Mouse (Mus musculus) MEL (cell line): Measurements from ENCODE around the gene Sorl1. TPM values are rescaled to one million over a fixed set of nuclear protein-coding genes. Genes with fewer than 3 reads are reported as not detected.

Experiments
- DNase-seq: peaks from one replicate; pipeline ENCODE4 v3.0.0; 2011; ENCODE audit warnings: low read depth, low spot score
- H3K27ac ChIP-seq: 2 replicates; pipeline ENCODE4 v1.5.1; 2012; ENCODE audit warnings: low read depth, mild to moderate bottlenecking, control low read depth, low read length, moderate library complexity; ENCODE audit not compliant: control insufficient read depth
- H3K27me3 ChIP-seq, 2 experiments: fragments of 150-350 bp in 1 of 2; sonication (generic) in 1 of 2; 2 replicates each; pipeline ENCODE4 v1.6.1; 2012; ENCODE audit warnings: low read length in 2 of 2, mild to moderate bottlenecking in 2 of 2, improper control_type of control experiment in 1 of 2, moderate library complexity in 1 of 2; ENCODE audit not compliant: insufficient read depth in 2 of 2, control insufficient read depth in 1 of 2
- H3K36me3 ChIP-seq, 2 experiments: 2 replicates each; pipeline ENCODE4 v1.6.1; 2012 to 2014; ENCODE audit warnings: low read length in 2 of 2, improper control_type of control experiment in 1 of 2, inconsistent platforms in 1 of 2, mild to moderate bottlenecking in 1 of 2; ENCODE audit not compliant: insufficient read depth in 2 of 2, control insufficient read depth in 1 of 2
- H3K4me1 ChIP-seq, 2 experiments: fragments of 150-350 bp in 1 of 2; sonication (generic) in 1 of 2; 2 replicates each; pipeline ENCODE4 v1.6.1; 2012; ENCODE audit warnings: low read length in 2 of 2, improper control_type of control experiment in 1 of 2, mild to moderate bottlenecking in 1 of 2; ENCODE audit not compliant: insufficient read depth in 2 of 2, control insufficient read depth in 1 of 2
- H3K4me3 ChIP-seq, 2 experiments: fragments of 150-350 bp in 1 of 2; sonication (generic) in 1 of 2; 2 replicates each; pipeline ENCODE4 v1.5.1; 2012; ENCODE audit warnings: low read depth in 2 of 2, low read length in 2 of 2, mild to moderate bottlenecking in 2 of 2, moderate library complexity in 2 of 2, control low read depth in 1 of 2, improper control_type of control experiment in 1 of 2; ENCODE audit not compliant: control insufficient read depth in 1 of 2, insufficient read depth in 1 of 2
- H3K79me2 ChIP-seq: 2 replicates; pipeline ENCODE4 v1.6.1; 2012; ENCODE audit warnings: mild to moderate bottlenecking, low read length, moderate library complexity; ENCODE audit not compliant: control insufficient read depth, poor library complexity, insufficient read depth
- H3K9ac ChIP-seq: 2 replicates; pipeline ENCODE4 v1.6.1; 2012; ENCODE audit warnings: low read depth, mild to moderate bottlenecking, control low read depth, low read length, moderate library complexity; ENCODE audit not compliant: control insufficient read depth, poor library complexity, severe bottlenecking
- H3K9me3 ChIP-seq: fragments of 150-350 bp; sonication (generic); replicated peaks from 2 replicates; pipeline ENCODE4 v1.6.1; 2012; ENCODE audit warnings: mild to moderate bottlenecking, low read length, improper control_type of control experiment, moderate library complexity; ENCODE audit not compliant: insufficient read depth
- BHLHE40 ChIP-seq: IDR thresholded peaks from 2 replicates; pipeline ENCODE4 v1.6.1; 2012; ENCODE audit warnings: low read depth, mild to moderate bottlenecking, inconsistent platforms, low read length, improper control_type of control experiment, borderline replicate concordance
- CTCF ChIP-seq, 3 experiments: IDR thresholded peaks in 2 of 3; conservative IDR thresholded peaks in 1 of 3; 2 replicates each; pipeline ENCODE4 v1.5.1; 2011 to 2012; ENCODE audit warnings: low read length in 3 of 3, low read depth in 2 of 3, mild to moderate bottlenecking in 2 of 3, improper control_type of control experiment in 1 of 3, inconsistent platforms in 1 of 3, mixed read lengths in 1 of 3, moderate library complexity in 1 of 3; ENCODE audit not compliant: control insufficient read depth in 1 of 3, insufficient read depth in 1 of 3, poor library complexity in 1 of 3, severe bottlenecking in 1 of 3
- E2F4 ChIP-seq: IDR thresholded peaks from 2 replicates; pipeline ENCODE4 v1.6.1; 2011; ENCODE audit warnings: low read depth, low read length, improper control_type of control experiment, borderline replicate concordance
- GATA1 ChIP-seq: IDR thresholded peaks from 2 replicates; pipeline ENCODE4 v1.6.1; 2011; ENCODE audit warnings: low read depth, low read length, improper control_type of control experiment
- HCFC1 ChIP-seq: IDR thresholded peaks from 2 replicates; pipeline ENCODE4 v1.6.1; 2012; ENCODE audit warnings: low read depth, mild to moderate bottlenecking, inconsistent platforms, low read length, improper control_type of control experiment, moderate library complexity
- MEF2A ChIP-seq: IDR thresholded peaks from 2 replicates; pipeline ENCODE4 v1.6.1; 2014; ENCODE audit warnings: low read depth, mild to moderate bottlenecking, inconsistent platforms, low read length, improper control_type of control experiment; ENCODE audit not compliant: poor library complexity, insufficient replicate concordance, severe bottlenecking; ENCODE audit errors: extremely low read depth
- MXI1 ChIP-seq: IDR thresholded peaks from 2 replicates; pipeline ENCODE4 v1.6.1; 2011; ENCODE audit warnings: mild to moderate bottlenecking, low read depth, low read length, improper control_type of control experiment
- MYB ChIP-seq: IDR thresholded peaks from 2 replicates; pipeline ENCODE4 v1.6.1; 2011; ENCODE audit warnings: mild to moderate bottlenecking, low read depth, low read length, improper control_type of control experiment
- MYC ChIP-seq: IDR thresholded peaks from 2 replicates; pipeline ENCODE4 v1.6.1; 2011; ENCODE audit warnings: low read depth, mild to moderate bottlenecking, low read length, improper control_type of control experiment, moderate library complexity
- POLR2A ChIP-seq, 2 experiments: IDR thresholded peaks; 2 replicates each; pipeline ENCODE4 v1.6.1; 2011 to 2012; ENCODE audit warnings: low read length in 2 of 2, mild to moderate bottlenecking in 2 of 2, control low read depth in 1 of 2, improper control_type of control experiment in 1 of 2, low read depth in 1 of 2, moderate library complexity in 1 of 2; ENCODE audit not compliant: control insufficient read depth in 1 of 2, insufficient read depth in 1 of 2, poor library complexity in 1 of 2
- RAD21 ChIP-seq: IDR thresholded peaks from 2 replicates; pipeline ENCODE4 v1.6.1; 2011; ENCODE audit warnings: mild to moderate bottlenecking, low read depth, low read length, improper control_type of control experiment
- RCOR1 ChIP-seq: IDR thresholded peaks from 2 replicates; pipeline ENCODE4 v1.6.1; 2012; ENCODE audit warnings: low read depth, mild to moderate bottlenecking, inconsistent platforms, low read length, improper control_type of control experiment
- SIN3A ChIP-seq: IDR thresholded peaks from 2 replicates; pipeline ENCODE4 v1.6.1; 2012; ENCODE audit warnings: low read length, improper control_type of control experiment, inconsistent platforms
- SMC3 ChIP-seq: IDR thresholded peaks from 2 replicates; pipeline ENCODE4 v1.6.1; 2011; ENCODE audit warnings: low read depth, low read length, improper control_type of control experiment
- TAL1 ChIP-seq: IDR thresholded peaks from 2 replicates; pipeline ENCODE4 v1.6.1; 2012; ENCODE audit warnings: mild to moderate bottlenecking, inconsistent platforms, low read length, moderate library complexity, mixed read lengths
- TCF12 ChIP-seq: IDR thresholded peaks from 2 replicates; pipeline ENCODE4 v1.6.1; 2014; ENCODE audit warnings: low read depth, mild to moderate bottlenecking, inconsistent platforms, low read length, improper control_type of control experiment, moderate library complexity
- UBTF ChIP-seq: IDR thresholded peaks from 2 replicates; pipeline ENCODE4 v1.6.1; 2012; ENCODE audit warnings: low read depth, mild to moderate bottlenecking, inconsistent platforms, low read length, improper control_type of control experiment, moderate library complexity, borderline replicate concordance; ENCODE audit not compliant: insufficient read depth
- ZC3H11A ChIP-seq: IDR thresholded peaks from 2 replicates; pipeline ENCODE4 v1.6.1; 2012; ENCODE audit warnings: low read depth, mild to moderate bottlenecking, inconsistent platforms, low read length, improper control_type of control experiment
- polyA plus RNA-seq, 2 experiments: library from polyadenylated mRNA; stranded (reverse) in 1 of 2; unstranded in 1 of 2; fragments of >175 nt in 1 of 2; fragments of >200 nt in 1 of 2; gene quantifications; 2 replicates each; pipeline versions ENCODE4 v1.2.1 to v1.2.4; 2012; ENCODE audit warnings: low replicate concordance in 2 of 2, low read depth in 1 of 2; ENCODE audit not compliant: insufficient read length in 2 of 2, insufficient read depth in 1 of 2, missing spikeins in 1 of 2
- total RNA-seq: library from RNA; depleted of rRNA; stranded (reverse); fragments of 300-350 nt; gene quantifications from 2 replicates; pipeline ENCODE4 v1.2.3, GENCODE M21; 2012

Sorl1 gene
- total and polyA plus RNA-seq, 3 experiments, result not detected

DNA sequence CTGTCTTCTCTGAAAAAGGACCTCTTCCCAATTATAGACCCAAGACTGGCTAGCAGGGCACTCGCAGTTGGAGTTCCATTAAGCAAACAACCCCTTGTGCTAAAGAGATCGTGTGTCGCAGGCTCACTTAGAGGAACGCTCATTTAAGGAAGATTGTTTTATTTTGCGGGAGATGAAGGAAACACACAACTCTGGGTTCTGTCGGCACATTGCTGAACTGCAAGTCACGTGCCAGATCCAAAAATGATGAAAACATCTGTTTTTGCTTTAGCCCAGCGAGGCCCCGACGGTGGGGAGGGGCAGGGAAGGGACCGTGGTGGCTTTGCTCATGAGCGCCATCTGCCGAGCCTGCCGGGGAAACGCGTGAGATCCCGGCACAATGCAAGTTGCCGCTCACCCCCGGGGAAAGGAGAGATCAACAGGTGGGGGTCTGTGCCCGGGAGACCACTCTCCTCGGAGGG lies 173.1 kb downstream of the Sorl1 start:
- no peak overlapping the region for H3K9ac ChIP-seq
- no peak overlapping the region for H3K4me3 ChIP-seq
- H3K4me1 ChIP-seq, result no peaks in the 10 kb centered on the region
- TF ChIP-seq SIN3A, result no peak
- no peak for TF ChIP-seq MEF2A
- TF ChIP-seq E2F4, result no peak
- TF ChIP-seq MYB, result no peak
- no peak for TF ChIP-seq CTCF (IDR thresholded peaks at IDR 0.05 in 2 of 3, conservative IDR thresholded peaks at IDR 0.05 in 1 of 3; ENCODE audit: control insufficient read depth in 1 of 3, insufficient read depth in 1 of 3, low read depth in 2 of 3, low read length in 3 of 3, poor library complexity in 1 of 3, severe bottlenecking in 1 of 3)
- no peak for TF ChIP-seq UBTF
- no peak for TF ChIP-seq GATA1
- TF ChIP-seq POLR2A (IDR thresholded peaks at IDR 0.05; ENCODE audit: control insufficient read depth in 1 of 2, insufficient read depth in 1 of 2, low read depth in 1 of 2, low read length in 2 of 2, poor library complexity in 1 of 2), result no peak
- TF ChIP-seq MXI1, result no peak
- no peak for TF ChIP-seq ZC3H11A
- no peak for TF ChIP-seq RCOR1
- no peak for TF ChIP-seq TCF12
- TF ChIP-seq RAD21, result no peak
- no peak for TF ChIP-seq TAL1
- no peak for TF ChIP-seq MYC
- no peak for TF ChIP-seq SMC3
- H3K9me3 ChIP-seq, result no peaks in the 10 kb centered on the region
- no peaks in the 10 kb centered on the region for H3K27me3 ChIP-seq
- DNase-seq, result no peak
- no peaks in the 10 kb centered on the region for H3K79me2 ChIP-seq
- no peak overlapping the region for H3K27ac ChIP-seq
- H3K36me3 ChIP-seq, result no peaks in the 10 kb centered on the region

GRCm38 (mm10) chr9:41950109-41950990 lies 173.7 kb downstream of the Sorl1 start:
- Histone ChIP-seq H3K4me1 (no peaks in the 10 kb centered on the region), H3K4me3 (no peak overlapping the region), H3K9ac (no peak overlapping the region), H3K79me2 (no peaks in the 10 kb centered on the region), H3K27ac (no peak overlapping the region), H3K36me3 (no peaks in the 10 kb centered on the region), H3K27me3 (no peaks in the 10 kb centered on the region), H3K9me3 (no peaks in the 10 kb centered on the region)
- DNase-seq, result no peak
- TF ChIP-seq MYC, result no peak
- no peak for TF ChIP-seq BHLHE40
- TF ChIP-seq RCOR1, result no peak
- no peak for TF ChIP-seq TAL1
- no peak for TF ChIP-seq HCFC1
